Mouse (Mus musculus) ES-Bruce4 (cell line): ENCODE measurements at regions not wholly inside any gene's neighbourhood (a gene's known extent, or its start where the extent isn't known, plus 50 kb on each side); places are given as distances from the start of the nearest gene placed in this dataset.

Experiments used
- H3K27ac ChIP-seq: 2 replicates; pipeline ENCODE4 v1.5.1; 2012; ENCODE audit warnings: low read length, inconsistent platforms; ENCODE audit not compliant: insufficient read depth
- H3K27me3 ChIP-seq: 2 replicates; pipeline ENCODE4 v1.6.1; 2012; ENCODE audit warnings: mild to moderate bottlenecking, low read length, inconsistent platforms; ENCODE audit not compliant: control insufficient read depth, poor library complexity, insufficient read depth, severe bottlenecking
- H3K36me3 ChIP-seq: 2 replicates; pipeline ENCODE4 v1.6.1; 2012; ENCODE audit warnings: inconsistent platforms, mild to moderate bottlenecking, low read length, moderate library complexity; ENCODE audit not compliant: control insufficient read depth, poor library complexity, insufficient read depth, severe bottlenecking
- H3K4me1 ChIP-seq: one replicate; pipeline ENCODE4 v1.8.1; 2011; ENCODE audit warnings: low read length; ENCODE audit not compliant: control insufficient read depth, insufficient read depth
- H3K4me3 ChIP-seq: 2 replicates; pipeline ENCODE4 v1.5.1; 2011; ENCODE audit warnings: low read depth, mild to moderate bottlenecking, low read length
- H3K9ac ChIP-seq: 2 replicates; pipeline ENCODE4 v1.6.1; 2012; ENCODE audit warnings: low read depth, mild to moderate bottlenecking, inconsistent platforms; ENCODE audit not compliant: poor library complexity, severe bottlenecking
- H3K9me3 ChIP-seq: replicated peaks from 2 replicates; pipeline ENCODE4 v1.6.1; 2012; ENCODE audit warnings: mild to moderate bottlenecking, low read length, inconsistent platforms; ENCODE audit not compliant: control insufficient read depth, poor library complexity, insufficient read depth, severe bottlenecking
- CTCF ChIP-seq: IDR thresholded peaks from one replicate; pipeline ENCODE4 v1.8.1; 2011; ENCODE audit warnings: low read depth, low read length
- EP300 ChIP-seq: IDR thresholded peaks from 2 replicates; pipeline ENCODE4 v1.6.1; 2011; ENCODE audit warnings: low read depth, low read length; ENCODE audit not compliant: insufficient read depth
- POLR2A ChIP-seq: IDR thresholded peaks from one replicate; pipeline ENCODE4 v1.8.1; 2011; ENCODE audit warnings: low read length; ENCODE audit not compliant: insufficient read depth

GRCm38 (mm10) chr8:125330638-125331037 is 239.0 kb downstream of the Sipa1l2 start:
- Histone ChIP-seq H3K9me3 (no peaks in the 10 kb centered on the region), H3K27me3 (no peaks in the 10 kb centered on the region), H3K36me3 (no peaks in the 10 kb centered on the region), H3K4me3 (no peak overlapping the region), H3K9ac (no peak overlapping the region), H3K27ac (no peak overlapping the region), H3K4me1 (no peaks in the 10 kb centered on the region)
- TF ChIP-seq EP300 (no peak), CTCF (no peak), POLR2A (no peak)

- H3K4me3 ChIP-seq: no peak overlapping the region
- H3K27ac ChIP-seq: no peak overlapping the region
- H3K9me3 ChIP-seq: no peaks in the 10 kb centered on the region
- H3K9ac ChIP-seq: no peak overlapping the region
- H3K27me3 ChIP-seq: no peaks in the 10 kb centered on the region
- H3K4me1 ChIP-seq: no peaks in the 10 kb centered on the region
- no peak for TF ChIP-seq CTCF
- no peak for TF ChIP-seq POLR2A
- no peak for TF ChIP-seq EP300
- H3K36me3 ChIP-seq: no peaks in the 10 kb centered on the region
Observed at GRCm38 (mm10) chr8:125328650-125329049, 241.0 kb downstream of the Sipa1l2 start.

- Histone ChIP-seq H3K27me3 (no peaks in the 10 kb centered on the region), H3K4me1 (no peaks in the 10 kb centered on the region), H3K4me3 (no peak overlapping the region), H3K36me3 (no peaks in the 10 kb centered on the region), H3K27ac (no peak overlapping the region), H3K9me3 (no peaks in the 10 kb centered on the region), H3K9ac (no peak overlapping the region)
- TF ChIP-seq EP300: 0 out of 2 replicates have a peak, but pooled peaks have one; percentile 3
- no peak for TF ChIP-seq POLR2A
Observed at GRCm38 (mm10) chr8:125327551-125328262, 241.9 kb downstream of the Sipa1l2 start.

- no peaks in the 10 kb centered on the region for H3K36me3 ChIP-seq
- H3K4me3 ChIP-seq: no peak overlapping the region
- H3K9me3 ChIP-seq: no peaks in the 10 kb centered on the region
- H3K27me3 ChIP-seq: no peaks in the 10 kb centered on the region
- no peak overlapping the region for H3K9ac ChIP-seq
- TF ChIP-seq CTCF: no peak
- no peak for TF ChIP-seq EP300
- no peak for TF ChIP-seq POLR2A
- no peak overlapping the region for H3K27ac ChIP-seq
- H3K4me1 ChIP-seq: no peaks in the 10 kb centered on the region
Observed at GRCm38 (mm10) chr8:125327006-125327405, 242.6 kb downstream of the Sipa1l2 start.

- Histone ChIP-seq H3K27ac (no peak overlapping the region), H3K4me1 (no peaks in the 10 kb centered on the region), H3K36me3 (no peaks in the 10 kb centered on the region), H3K9me3 (no peaks in the 10 kb centered on the region), H3K4me3 (no peak overlapping the region), H3K9ac (no peak overlapping the region), H3K27me3 (no peaks in the 10 kb centered on the region)
- no peak for TF ChIP-seq POLR2A
- TF ChIP-seq CTCF: no peak
- no peak for TF ChIP-seq EP300
Observed at GRCm38 (mm10) chr8:125325736-125326135, 243.9 kb downstream of the Sipa1l2 start.

- Histone ChIP-seq H3K4me3 (no peak overlapping the region), H3K27ac (no peak overlapping the region), H3K9ac (no peak overlapping the region), H3K27me3 (no peaks in the 10 kb centered on the region), H3K4me1 (no peaks in the 10 kb centered on the region), H3K9me3 (no peaks in the 10 kb centered on the region), H3K36me3 (no peaks in the 10 kb centered on the region)
- no peak for TF ChIP-seq POLR2A
- no peak for TF ChIP-seq CTCF
- TF ChIP-seq EP300: no peak
Observed at GRCm38 (mm10) chr8:125322561-125322960, 247.0 kb downstream of the Sipa1l2 start.
